Mouse (Mus musculus) heart, adult 18-20 months (tissue): ENCODE measurements at regions not wholly inside any gene's neighbourhood (a gene's known extent, or its start where the extent isn't known, plus 50 kb on each side); places are given as distances from the start of the nearest gene placed in this dataset.

Source experiments
- DNase-seq, 2 experiments: peaks; one replicate each; pipeline ENCODE4 v3.0.0; 2021 to 2022; ENCODE audit warnings: mixed read lengths in 1 of 2

DNA sequence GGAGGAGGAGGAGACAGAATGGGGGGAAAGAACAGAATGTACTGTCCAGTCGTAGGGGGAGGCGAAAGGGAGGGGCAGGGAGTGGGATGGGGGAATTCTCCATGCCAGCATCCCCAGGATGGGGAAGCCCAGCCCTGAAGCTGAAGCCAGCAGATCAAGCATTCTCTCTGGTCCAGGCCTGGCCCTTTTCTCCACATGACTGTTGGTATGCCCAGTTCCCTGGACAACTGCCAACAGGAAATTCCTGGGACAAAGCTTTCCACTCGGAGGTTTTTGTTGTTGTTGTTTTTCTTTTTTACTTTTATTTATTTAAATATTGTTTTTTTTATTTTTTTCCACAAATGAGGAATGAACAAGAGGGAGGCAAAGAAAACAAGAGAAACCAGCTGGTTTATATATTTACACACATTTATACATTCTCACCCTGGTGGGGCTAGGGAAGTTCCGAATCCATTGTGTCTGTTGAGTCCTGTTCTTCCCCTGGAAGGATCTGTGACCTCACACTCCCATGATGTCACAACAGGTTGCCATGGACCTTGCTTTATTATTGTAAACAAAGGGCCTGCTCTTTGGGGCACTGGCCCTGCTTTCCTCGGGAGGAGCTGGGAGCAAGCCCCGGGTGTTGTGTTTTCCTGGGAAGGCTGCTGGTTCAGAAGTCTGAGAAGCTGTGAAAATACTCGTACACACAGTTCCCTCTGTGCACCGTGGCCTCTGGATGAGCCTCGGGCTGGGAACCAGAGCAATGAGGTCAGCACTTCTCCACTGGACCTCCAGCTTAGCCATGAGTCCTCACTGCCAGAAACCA is 135.5 kb upstream of the Med13l start:
- peak; percentile 86 to 91 for DNase-seq

DNA sequence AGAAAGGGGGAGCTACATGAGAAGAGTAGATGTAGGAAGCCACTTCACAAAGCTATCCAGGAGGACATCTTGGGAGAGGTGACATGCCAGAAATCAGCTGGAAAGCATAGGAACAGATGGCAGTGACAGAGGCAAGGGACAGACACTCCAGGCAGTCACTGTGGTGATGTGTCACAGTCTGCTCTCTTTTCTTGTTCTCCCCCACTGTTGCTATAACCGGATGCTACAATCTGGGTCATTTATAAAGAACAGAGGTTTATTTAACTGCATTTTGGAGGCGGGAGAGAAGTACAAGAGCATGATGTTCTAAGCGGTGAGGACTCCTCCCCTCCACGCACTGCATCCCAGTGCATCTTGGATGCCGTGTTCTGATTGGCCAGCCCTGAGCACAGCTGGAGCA is 133.8 kb upstream of the Med13l start:
- no peak for DNase-seq

DNA sequence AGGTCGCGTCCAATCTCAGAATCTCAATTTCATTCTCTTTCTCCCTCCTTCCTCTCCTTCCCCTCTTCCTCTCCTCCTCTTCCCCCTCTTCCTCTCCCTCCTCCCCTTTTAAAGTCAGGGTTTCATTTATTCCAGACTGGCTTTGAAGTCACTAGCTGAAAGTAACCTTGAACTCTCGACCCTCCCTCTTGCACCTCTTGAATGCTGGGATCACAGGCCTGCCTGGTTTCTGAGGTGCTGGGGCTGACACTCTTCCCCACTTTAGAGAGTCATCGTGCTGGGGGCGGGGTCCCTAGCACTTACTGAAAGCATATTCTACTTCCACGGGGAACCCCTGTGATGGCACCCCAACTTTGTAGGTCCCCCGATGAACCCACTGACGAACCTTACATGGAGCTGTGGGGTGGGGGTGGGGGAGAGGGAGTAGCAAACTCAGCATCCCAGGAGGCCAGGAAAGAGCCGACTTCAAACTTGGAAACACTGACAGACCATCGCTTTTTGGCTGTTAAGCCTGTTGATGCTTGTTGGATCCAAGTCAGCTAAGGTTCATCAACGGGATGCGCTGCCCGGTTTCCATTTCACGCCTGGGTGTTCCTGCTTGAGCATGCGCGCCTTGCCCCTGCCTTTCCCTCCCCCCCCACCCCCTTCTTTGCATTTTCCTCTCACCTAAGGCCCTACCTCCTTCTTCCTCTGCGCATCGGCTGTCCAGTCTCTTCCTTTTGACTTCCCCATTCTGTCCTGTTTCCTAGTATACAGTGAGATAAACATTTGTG is 132.0 kb upstream of the Med13l start:
- DNase-seq: no peak

DNA sequence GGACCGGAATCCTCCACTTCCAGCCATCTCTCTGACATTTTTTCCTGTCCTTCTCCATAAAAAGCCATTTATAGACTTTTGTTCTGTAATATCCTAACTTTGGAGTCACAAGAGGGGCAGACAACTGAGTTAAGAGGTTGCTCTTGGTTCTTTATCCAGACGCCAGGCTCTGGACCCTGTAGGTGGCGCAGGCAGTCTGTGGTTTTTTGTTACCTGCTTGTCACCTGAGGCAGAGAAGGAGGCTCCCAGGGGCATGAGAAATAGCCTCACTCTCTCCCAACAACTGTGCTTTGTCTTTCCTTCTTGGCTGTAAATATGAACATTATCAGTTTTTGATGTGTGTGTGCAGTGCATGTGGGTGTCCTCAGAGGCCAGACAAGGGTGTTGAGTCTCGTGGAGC is 126.9 kb upstream of the Med13l start:
- no peak for DNase-seq

DNA sequence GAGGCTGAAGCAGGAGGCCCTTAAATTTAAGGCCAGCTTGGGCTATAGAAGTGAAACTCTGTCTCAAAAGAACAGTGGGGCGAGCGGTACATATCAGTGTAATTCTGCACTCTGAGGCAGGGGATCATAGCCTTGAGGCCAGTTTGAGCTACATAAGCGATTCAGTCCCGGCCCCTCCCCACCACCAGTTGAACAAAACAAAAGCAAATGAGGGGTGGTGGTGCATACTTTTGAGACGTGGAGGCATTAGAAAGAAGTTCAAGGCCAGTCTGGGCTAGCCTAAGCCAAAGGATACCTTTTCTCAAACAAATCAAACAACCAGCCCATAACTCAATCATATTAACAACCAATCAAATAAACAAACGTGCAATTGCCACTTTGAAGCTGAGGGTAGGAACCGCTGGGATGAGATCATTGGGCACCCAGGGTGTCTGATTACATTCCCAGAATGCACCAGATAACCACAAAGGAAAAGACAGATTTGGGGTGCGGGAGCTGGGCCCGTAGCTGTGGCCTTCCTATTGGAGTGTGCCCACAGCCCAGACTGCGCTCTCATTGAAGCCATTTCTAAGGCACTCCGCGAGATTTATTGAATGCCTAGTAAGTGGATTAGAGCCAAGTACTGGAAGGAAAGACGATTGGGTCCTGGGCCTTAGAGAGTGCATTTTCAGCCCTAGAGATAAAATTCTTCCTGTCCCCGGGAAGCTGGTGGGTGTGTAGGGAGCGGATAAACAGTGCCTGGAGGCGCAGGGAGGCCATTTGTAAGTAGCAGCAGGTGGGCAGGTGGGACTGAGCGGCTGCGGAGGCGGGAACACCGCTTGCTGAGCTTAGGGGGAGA is 125.5 kb upstream of the Med13l start:
- DNase-seq: no peak

DNA sequence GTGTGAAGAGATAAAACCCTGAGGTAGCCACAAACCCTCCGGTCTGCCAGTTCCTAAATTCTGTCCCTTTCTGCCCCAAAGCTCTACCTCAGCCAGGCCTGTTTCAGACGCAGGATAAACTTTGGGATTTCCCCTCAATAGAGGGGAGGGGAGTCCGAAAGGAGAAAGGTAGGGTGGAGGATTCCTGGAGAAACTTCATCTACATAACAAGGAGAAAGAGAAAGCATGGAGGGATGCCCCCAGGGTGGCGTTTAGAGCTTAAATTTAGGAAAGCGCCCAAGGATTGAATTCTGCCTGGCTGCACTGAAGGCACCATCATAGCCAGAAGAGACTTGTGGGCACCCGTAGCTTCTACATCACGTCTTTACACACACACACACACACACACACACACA is 124.9 kb upstream of the Med13l start:
- DNase-seq: no peak

DNA sequence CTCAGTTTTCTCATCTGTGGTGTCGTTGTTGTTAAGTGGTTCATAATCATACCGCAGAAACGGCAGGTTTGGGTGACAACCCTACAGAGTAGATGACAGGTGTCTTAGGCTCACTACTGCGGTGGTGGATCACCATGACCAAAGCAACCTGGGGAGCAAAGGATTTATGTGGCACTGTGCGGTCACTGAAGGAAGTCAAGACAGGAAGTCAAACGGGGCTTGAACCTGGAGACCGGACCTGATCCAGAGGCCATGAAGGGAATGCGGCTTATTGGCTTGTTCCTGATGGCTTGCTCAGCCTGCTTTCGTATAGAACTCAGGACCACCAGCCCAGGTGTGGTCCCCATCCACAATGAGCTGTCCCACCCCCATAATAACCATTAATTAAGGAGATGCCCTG is 124.4 kb upstream of the Med13l start:
- no peak for DNase-seq

DNA sequence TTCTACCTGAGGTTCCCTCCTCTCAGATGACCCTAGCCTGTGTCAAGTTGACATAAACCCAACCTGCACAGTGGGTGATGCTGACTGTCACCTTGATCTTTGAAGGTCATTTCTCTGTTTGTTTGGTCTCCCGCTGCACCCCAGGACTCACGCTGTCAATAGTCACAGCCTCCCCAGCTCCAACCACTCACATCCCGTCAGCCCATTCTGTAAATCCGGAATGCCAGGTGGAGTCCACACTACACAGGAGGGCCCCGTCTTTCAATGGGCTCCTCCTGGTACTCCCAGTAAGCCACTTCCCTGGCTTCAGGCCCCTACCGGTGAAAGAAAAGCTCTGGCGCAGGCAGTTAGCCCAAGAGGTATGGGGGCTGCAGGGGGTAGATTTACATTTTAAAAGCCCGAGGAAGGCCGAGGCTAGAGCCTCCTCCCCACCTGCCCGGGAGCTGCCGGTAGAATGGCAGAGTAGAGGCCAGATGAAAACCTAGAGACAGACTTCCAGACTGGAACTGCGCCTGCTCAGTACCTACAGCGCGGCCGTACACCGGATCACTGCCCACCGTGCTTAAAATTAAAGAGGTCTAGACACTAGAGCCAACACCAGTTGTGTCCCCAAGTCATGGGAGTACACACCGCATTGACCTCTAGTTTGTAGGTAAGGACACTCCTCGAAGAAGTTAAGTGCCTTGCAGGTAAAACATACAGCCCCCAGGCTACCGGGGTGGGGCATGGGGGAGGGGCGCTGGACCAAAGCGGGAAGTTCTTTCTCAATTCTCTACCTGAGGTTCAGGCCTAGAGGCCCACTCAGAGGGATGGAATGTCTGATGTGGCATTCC is 123.8 kb upstream of the Med13l start:
- no peak for DNase-seq

DNA sequence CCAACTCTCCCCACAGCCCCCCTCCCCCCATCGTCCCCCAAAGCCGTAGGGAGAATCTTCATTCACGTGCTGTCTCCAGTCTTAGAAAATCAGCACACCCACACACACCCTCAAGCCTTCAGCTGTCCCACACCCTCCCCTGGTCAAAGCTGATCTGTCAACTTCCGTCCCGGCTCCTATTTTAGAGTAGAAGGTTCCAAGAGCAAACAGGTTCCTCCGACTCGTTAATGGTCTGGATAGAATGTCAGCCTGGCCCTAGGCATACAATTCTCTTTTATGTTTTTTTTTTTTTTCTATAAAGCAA is 123.2 kb upstream of the Med13l start:
- DNase-seq: no peak

DNA sequence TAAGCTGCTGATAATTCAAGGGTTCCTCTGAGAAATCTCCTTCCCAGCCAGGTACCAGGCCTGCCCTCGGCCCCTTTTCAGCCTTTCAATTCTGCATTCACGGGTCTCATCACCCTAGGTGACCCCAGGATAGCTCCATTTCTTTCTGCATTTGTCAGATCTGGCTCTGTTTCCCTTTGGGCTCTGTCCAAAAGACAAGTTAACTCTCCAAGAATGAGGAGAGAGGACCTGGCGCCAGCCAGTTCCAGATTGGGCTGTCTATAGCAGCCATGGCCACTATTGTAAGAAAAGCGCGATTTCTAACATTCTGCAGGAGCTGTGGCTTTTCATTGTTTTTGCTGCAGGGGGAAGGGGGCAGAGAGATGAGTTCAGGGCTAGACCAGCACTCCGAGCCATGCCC is 122.5 kb upstream of the Med13l start:
- no peak for DNase-seq

DNA sequence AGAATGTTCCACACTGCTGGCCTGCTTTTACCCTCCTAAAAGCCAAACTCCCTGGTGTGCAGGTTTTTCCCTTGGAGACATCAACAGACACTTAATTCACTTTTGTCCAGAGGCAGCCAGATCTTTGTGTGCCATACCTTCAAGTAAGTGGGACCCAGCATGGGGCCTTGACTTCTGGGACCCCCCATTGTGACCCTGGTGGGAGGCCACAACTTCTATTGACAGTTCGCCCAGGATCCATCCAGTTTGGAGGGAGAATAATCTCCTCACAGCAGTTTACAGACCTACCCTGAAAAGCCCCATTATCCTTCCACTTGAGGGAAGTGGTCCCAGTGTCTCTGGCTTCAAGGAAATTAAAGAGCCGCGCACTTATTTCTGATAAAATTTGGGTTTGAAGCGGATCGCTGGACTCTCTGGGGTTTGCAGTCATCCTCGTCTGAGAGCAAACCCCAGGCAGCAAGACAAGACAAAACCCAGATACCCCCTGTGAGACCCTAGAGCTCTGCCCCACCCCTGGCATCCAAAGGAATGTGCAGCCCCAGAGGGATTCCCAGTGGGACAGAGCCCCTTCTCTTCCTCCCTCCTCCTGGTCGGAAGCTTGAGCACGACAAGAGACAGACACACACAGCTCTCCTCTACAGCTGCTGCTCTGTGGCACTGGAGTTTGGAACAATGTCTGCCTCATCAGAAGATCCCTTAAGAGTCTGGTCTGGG is 115.8 kb upstream of the Med13l start:
- no peak for DNase-seq

DNA sequence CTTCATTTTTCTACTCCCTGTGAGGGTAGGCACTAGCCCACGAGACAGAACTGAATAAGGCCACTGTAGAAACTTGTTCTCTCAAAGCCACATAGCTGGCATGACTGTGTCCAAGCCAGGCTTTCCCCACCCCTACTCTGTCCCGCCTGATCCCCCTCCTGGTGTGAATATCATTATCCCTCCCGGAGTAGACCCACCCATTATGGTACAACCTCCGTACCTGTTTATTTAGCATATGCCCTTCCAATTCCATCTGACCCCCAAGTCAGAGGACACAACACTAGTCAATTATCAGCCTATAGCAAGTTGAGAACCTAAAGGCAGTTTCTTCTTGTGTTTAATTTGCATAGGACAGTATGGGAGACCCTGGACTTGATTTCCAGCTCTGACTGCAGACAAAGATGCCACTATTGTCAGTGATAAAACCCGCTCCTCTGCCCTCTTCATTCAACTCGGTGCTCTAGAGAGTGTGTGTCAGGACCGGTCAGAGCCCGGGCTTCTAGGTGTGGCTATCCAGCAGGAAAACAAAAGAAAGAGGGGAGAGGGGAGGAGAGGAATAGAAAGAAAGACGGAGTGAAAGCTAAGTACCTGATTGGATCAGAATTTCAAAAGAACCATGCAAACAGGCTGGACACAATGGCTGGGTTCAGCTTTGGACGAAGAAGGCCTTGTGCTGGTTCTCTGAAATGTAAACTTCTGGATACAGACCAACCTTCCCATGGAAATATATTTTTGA is 115.1 kb upstream of the Med13l start:
- DNase-seq: no peak

DNA sequence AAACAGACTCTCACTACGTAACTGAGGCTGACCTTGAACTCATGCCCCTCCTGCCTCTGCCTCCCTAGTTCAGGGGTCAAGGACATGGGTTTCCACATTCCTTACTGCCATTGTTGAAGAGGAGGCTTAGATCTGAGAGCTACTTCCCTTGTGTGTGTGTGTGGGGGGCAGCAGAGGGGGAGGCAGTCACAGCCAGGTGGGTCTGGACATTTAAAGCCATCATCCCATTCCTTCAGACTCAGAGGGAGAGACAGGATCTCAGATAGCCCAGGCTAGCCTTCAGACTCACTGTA is 114.5 kb upstream of the Med13l start:
- DNase-seq: no peak

DNA sequence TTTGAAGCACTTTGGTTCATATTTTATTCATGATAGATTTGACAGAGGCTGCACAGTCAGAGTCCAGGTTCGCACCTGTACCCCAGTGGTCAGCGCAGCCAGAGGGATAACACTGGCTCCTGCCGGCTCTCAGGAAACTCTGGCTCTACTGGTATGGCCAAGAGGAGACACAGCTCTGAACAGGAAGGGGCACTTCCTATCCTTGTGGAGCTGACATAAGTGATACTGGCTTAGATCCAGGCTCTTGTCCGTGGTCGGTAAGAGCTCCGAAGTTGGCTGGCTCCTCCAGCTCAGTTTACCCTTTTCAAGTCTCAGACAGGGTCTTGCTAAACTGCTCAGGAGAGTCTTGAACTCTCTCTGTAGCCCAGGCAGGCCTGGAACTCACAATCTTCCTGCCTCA is 113.6 kb upstream of the Med13l start:
- no peak for DNase-seq

DNA sequence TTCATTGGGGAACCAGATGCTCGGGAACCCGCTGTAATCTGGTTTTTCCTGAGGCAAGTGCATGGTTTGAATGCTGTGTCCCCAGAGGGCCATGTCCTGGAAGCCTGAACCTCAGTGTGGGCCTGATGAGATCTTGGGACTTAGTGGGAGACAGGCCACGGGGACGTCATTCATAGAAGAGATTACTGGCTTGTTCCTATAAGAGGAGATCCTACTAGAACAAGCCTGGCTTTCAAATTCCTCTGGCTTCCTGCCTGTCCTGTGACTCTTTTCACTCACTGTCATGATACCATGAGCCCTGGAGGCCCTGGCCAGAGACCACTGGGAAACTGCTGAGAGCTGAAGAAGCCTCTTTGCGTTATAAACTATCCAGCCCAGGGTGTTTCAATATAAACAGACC is 113.1 kb upstream of the Med13l start:
- peak; percentile 62 to 69 for DNase-seq

DNA sequence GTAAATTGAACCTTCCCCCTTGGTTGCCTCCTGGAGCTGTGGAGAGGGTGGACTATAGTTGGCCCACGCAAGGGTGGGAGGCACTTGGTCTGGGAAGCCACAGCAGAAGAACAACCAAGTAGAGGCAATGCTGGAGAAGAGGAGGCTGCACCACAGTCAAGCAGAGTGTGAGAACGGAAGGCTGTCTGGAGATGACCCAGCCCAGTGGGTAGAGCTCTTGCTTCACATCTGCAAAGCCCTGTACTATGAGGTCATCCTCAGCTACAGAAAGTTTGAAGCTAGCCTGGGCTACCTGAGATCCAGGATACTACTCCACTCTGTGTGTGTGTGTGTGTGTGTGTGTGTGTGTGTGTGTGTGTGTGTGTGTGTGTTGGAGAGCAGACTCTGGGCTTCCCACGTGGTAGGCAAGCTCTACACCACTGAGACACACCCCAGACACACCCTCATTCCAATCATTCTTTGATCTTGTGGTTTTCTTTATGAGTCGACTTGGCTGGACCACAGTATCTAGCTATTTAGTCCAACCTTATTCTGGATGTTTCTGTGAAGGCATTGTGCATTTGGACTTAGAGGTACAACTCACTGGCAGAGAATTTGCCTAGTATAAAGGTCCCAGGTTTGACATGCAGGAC is 111.5 kb upstream of the Med13l start:
- no peak for DNase-seq

DNA sequence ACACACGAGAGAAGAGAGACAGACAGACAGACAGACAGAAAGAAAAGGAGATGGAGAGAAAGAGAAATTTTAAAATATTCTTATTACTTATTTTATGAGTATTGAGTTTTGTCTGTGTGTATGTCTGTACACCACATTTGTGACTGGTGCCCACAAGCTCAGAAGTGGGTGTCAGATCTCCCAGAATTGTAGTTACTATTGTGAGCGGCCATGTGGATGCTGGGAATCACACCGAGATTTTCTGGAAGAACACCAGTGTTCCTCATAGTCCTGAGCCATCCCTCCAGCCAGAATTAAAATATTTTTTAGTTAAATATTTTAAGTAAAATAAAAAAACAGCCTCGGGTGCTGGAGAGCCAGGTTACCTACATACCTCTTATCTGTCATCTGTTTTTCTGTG is 110.6 kb upstream of the Med13l start:
- no peak for DNase-seq

DNA sequence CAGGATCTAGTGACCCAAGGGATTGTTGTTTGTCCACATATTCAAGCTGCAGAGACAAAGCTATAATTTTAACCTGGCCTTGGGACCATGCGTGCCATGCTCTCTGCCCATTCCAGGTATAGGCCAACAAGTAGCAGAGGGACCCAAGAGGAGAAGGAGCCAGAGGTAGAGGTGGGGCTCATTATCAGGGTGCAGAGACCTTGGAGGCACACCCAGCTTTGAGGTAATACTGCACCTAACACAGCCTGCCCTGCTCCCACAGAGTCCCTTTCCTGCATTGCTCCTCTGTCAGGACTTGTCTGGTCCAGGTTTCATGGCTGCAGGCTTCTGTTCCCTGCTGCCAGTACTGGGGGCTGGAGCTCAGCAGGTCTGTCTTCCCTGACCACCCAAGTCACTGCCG is 108.4 kb upstream of the Med13l start:
- no peak for DNase-seq

DNA sequence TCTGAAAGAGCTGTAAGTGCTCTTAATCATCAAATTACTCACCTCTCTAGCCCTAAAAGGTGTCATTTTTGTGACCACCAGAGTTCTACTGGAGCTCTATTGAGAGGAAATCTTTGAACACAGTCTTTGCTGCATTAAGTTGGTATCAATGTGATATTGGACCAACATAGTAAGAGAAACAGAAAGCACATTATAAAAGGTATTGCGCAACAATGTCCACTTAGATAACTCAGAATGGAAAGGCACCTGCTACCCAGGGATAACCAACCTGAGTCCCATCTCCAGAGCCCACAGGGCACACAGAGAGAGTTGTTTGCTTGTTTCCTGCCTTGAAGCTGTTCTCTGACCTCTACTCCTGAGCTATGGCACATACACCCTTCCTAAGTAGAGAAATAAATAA is 106.4 kb upstream of the Med13l start:
- DNase-seq: no peak

DNA sequence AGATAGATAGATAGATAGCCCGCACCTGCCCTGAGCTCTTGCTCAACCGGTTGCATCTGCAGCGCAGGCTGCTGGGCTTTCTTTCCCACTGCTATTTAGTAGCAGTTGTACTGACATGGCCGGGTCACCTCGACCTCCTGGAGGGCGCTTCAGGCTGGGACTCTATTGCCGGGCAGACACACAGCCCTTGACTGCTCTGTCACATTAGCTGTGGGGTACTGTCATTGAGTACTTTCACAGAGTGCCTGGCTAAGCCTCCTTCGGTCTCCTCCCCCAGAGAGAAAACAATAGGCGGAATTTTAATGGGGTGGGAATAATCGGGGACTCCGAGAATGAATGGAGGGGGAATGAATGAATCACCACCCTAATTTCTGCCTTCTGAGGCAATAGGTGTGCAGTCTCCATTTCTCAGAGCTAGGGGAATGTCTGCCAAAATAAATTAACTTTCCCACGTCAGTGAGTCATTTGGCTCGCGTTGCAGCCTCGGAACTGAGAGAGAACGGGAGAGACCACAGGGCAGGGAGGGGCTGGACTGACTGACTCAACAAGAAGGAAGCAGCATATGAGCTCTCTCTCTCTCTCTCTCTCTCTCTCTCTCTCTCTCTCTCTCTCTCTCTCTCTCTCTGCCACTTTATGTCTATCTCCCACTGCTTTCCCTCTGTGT is 101.6 kb upstream of the Med13l start:
- DNase-seq: peak; percentile 83 to 92
